In genomic region chr17:69156522-69157100, GRCm38 (mm10) we compare ENCODE assay signal across 8 mouse cellular contexts.
DNase-seq lines count a peak whose midpoint lies in the region; ATAC-seq and TF ChIP-seq lines count a peak whose summit lies in the region.

No protein-coding gene starts in this region.

- H3K27ac ChIP-seq in embryonic facial prominence, embryonic 12.5 days, result peak overlapping the region; percentile 87
- H3K27ac ChIP-seq in heart, embryonic 11.5 days (ENCODE audit: low read depth, low read length), result peak overlapping the region; percentile 50

- no peak for TF ChIP-seq CTCF in lung, adult 2 months (IDR thresholded peaks at IDR 0.05; ENCODE audit: insufficient read depth, low read length)

- DNase-seq in urinary bladder, adult 18-20 months (ENCODE audit: low spot score in 2 of 2), result peak; percentile 11 to 55
- no peak for DNase-seq in urinary bladder, postnatal 10 days (ENCODE audit: low spot score)
- DNase-seq in kidney, postnatal 4 days, result peak; percentile 66 to 77
- DNase-seq in lung, adult 2 months, result peak; percentile 24
- peak; percentile 49 for DNase-seq in ovary, postnatal 36 days (ENCODE audit: low spot score)
- DNase-seq in spleen, postnatal 14 days (ENCODE audit: low spot score in 2 of 2), result no peak

- peak overlapping the region; percentile 99 for H3K9ac ChIP-seq in embryonic facial prominence, embryonic 12.5 days
- H3K9ac ChIP-seq in heart, embryonic 11.5 days (ENCODE audit: low read depth, low read length), result peak overlapping the region; percentile 84

- H3K4me3 ChIP-seq in embryonic facial prominence, embryonic 12.5 days, result peak overlapping the region; percentile 90
- peak overlapping the region; percentile 74 for H3K4me3 ChIP-seq in heart, embryonic 11.5 days (ENCODE audit: low read depth, low read length)
- H3K4me3 ChIP-seq in lung, adult 2 months (replicated peaks; ENCODE audit: extremely low read depth, low read depth, low read length), result peak overlapping the region; percentile 54

- no peak for TF ChIP-seq POLR2A in lung, adult 2 months (IDR thresholded peaks at IDR 0.05; ENCODE audit: borderline replicate concordance, extremely low read depth, low read depth, low read length)

- no peaks in the 10 kb centered on the region for H3K9me3 ChIP-seq in embryonic facial prominence, embryonic 12.5 days
- no peaks in the 10 kb centered on the region for H3K9me3 ChIP-seq in heart, embryonic 11.5 days (replicated peaks; ENCODE audit: control insufficient read depth, low read length)

- WGBS in embryonic facial prominence, embryonic 12.5 days, result 0% methylated on average over 54 of the region's 58 CpGs
- WGBS in heart, embryonic 11.5 days (ENCODE audit: insufficient replicate concordance), result under 1% methylated on average over 52 of the region's 58 CpGs
- WGBS in lung, adult 2 months, result 1% methylated on average over 57 of the region's 58 CpGs

- H3K4me2 ChIP-seq in embryonic facial prominence, embryonic 12.5 days (replicated peaks), result peak overlapping the region; percentile 68
- H3K4me2 ChIP-seq in heart, embryonic 11.5 days, result peak overlapping the region; percentile 76

- ATAC-seq in embryonic facial prominence, embryonic 12.5 days (ENCODE audit: insufficient number of reproducible peaks, insufficient read depth, low FRiP score, low TSS enrichment), result peak; percentile 73
- ATAC-seq in heart, embryonic 11.5 days (replicated peaks; ENCODE audit: insufficient number of reproducible peaks, low FRiP score, low TSS enrichment), result peak; percentile 68

- H3K4me1 ChIP-seq in embryonic facial prominence, embryonic 12.5 days, result peaks cover 37% of the 10 kb centered on the region
- H3K4me1 ChIP-seq in heart, embryonic 11.5 days (ENCODE audit: control insufficient read depth, insufficient read depth, low read length), result peaks cover 10% of the 10 kb centered on the region
- H3K4me1 ChIP-seq in lung, adult 2 months (ENCODE audit: control insufficient read depth, insufficient read depth, low read length), result no peaks in the 10 kb centered on the region

- H3K27me3 ChIP-seq in embryonic facial prominence, embryonic 12.5 days, result no peaks in the 10 kb centered on the region
- H3K27me3 ChIP-seq in heart, embryonic 11.5 days (ENCODE audit: control insufficient read depth, insufficient read depth, low read length), result no peaks in the 10 kb centered on the region

- no peaks in the 10 kb centered on the region for H3K36me3 ChIP-seq in embryonic facial prominence, embryonic 12.5 days
- H3K36me3 ChIP-seq in heart, embryonic 11.5 days (ENCODE audit: control insufficient read depth, insufficient read depth, low read length), result no peaks in the 10 kb centered on the region; the same call in 1 of the 2 replicates

Comparison
In these comparisons a context has a peak if more than half of its experiments do, and no peak if none do; other contexts are left out.
1. DNase-seq: peak in urinary bladder, adult 18-20 months (2 of 2), kidney, postnatal 4 days (2 of 2), lung, adult 2 months (single experiment) and ovary, postnatal 36 days (single experiment); none in urinary bladder, postnatal 10 days (single experiment) and spleen, postnatal 14 days (0 of 2).
2. Peak in every context shown above with its lines, with median percentiles within 50 percentile points of each other: H3K4me3 ChIP-seq.